Mouse (Mus musculus): ENCODE measurements around the gene Cluh.

Gene Cluh

GRCm38 (mm10) chr11:74672901-74673513 lies 23.7 kb downstream of the Cluh start:
- no peak for DNase-seq (ENCODE audit: low spot score in 2 of 2)

- DNase-seq (ENCODE audit: low spot score in 2 of 2), result no peak
Observed at GRCm38 (mm10) chr11:74673561-74673960, 24.3 kb downstream of the Cluh start.

- DNase-seq (ENCODE audit: low spot score in 2 of 2), result peak in 1 of 2 experiments; percentile 49
Observed at GRCm38 (mm10) chr11:74674713-74675112, 25.4 kb downstream of the Cluh start.

GRCm38 (mm10) chr11:74675156-74675555 lies 25.9 kb downstream of the Cluh start:
- DNase-seq (ENCODE audit: low spot score in 2 of 2), result peak in 1 of 2 experiments; percentile 47

- no peak for DNase-seq (ENCODE audit: low spot score in 2 of 2)
Observed at GRCm38 (mm10) chr11:74692151-74692550, 42.9 kb downstream of the Cluh start.

GRCm38 (mm10) chr11:74699505-74699904 lies 50.2 kb downstream of the Cluh start:
- DNase-seq (ENCODE audit: low spot score in 2 of 2), result no peak

GRCm38 (mm10) chr11:74704068-74704467 lies 54.8 kb downstream of the Cluh start:
- DNase-seq (ENCODE audit: low spot score in 2 of 2), result no peak

- DNase-seq (ENCODE audit: low spot score in 2 of 2), result no peak
Observed at GRCm38 (mm10) chr11:74708781-74709180, 59.5 kb downstream of the Cluh start.

GRCm38 (mm10) chr11:74710671-74711070 lies 61.4 kb downstream of the Cluh start:
- DNase-seq (ENCODE audit: low spot score in 2 of 2), result no peak

- DNase-seq (ENCODE audit: low spot score in 2 of 2), result no peak
Observed at GRCm38 (mm10) chr11:74715971-74716525, 66.8 kb downstream of the Cluh start.
